Mouse (Mus musculus) megakaryocyte, adult 5-6 weeks (primary cell): ENCODE results near the gene Stard3nl. TPM values are rescaled to one million over a fixed set of nuclear protein-coding genes. Genes with fewer than 3 reads are reported as not detected.

Experiments used
- total RNA-seq, 2 experiments: library from RNA; stranded (forward) in 1 of 2; stranded (reverse) in 1 of 2; fragments of 153-499, 151-499 nt in 1 of 2; fragments of 221-1000, 200-1000 nt in 1 of 2; gene quantifications; 2 replicates each; pipeline versions ENCODE4 v1.2.3 to v1.2.4; 2015 to 2017

Stard3nl gene
- total RNA-seq, 2 experiments from 2014 or later = 72.3 to 113 TPM

Other genes with a start within 250 kb of the Stard3nl start
- gene Epdr1, start 224.1 kb upstream of the Stard3nl start, total RNA-seq (2015) = 0.59 and 1.2 TPM in 2 replicates
- gene Epdr1, start 224.1 kb upstream of the Stard3nl start, total RNA-seq (2017) = 0.11 and 0.69 TPM in 2 replicates
- gene Sfrp4, start 227.3 kb upstream of the Stard3nl start, total RNA-seq (2015) = 1.8 TPM in 2 replicates
- gene Sfrp4, start 227.3 kb upstream of the Stard3nl start, total RNA-seq (2017) = 0.33 and 1.9 TPM in 2 replicates